ENCODE assay signal across 23 mouse cellular contexts in the genomic region with DNA sequence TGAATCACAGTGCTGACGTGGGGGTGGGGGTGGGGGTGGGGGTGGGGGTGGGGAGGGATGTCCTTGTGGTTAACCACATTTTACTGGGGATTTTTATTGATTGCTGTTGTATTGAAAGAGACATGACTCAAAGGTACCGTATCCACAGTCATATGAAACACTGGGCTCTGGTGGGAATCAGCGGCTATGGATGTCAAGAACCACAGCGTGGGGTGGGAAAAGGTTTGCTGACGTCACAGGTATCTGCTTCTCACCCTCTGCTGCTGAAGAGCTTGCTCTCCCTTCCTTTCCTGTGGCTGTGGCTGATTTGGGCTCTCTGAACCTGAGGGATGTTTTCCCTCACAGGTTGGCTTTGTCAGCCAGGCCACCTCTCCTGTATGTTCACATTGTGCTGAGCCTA. TPM values are rescaled to one million over a fixed set of nuclear protein-coding genes. Genes with fewer than 3 reads are reported as not detected.
DNase-seq lines count a peak whose midpoint lies in the region; ATAC-seq and TF ChIP-seq lines count a peak whose summit lies in the region.
"Had no signal": no experiment of that assay in that cellular context is flagged by ENCODE, and none has a peak within 500 bp of the region (broad histone marks: within the 10 kb centered on the region; RNA-seq: fewer than 3 reads in every experiment).

No protein-coding gene starts in this region.

- no peak for ATAC-seq in heart, embryonic 13.5 days (ENCODE audit: extremely low read depth, insufficient number of reproducible peaks, low FRiP score, low TSS enrichment)
- ATAC-seq in Patski: no peak
- ATAC-seq: CD4-positive, CD25-positive, alpha-beta regulatory T cell, adult 4 months; forebrain, embryonic 13.5 days; forebrain, embryonic 15.5 days; forebrain, postnatal 0 days had no signal

- peaks cover 17% of the 10 kb centered on the region for H3K36me3 ChIP-seq in heart, embryonic 13.5 days
- H3K36me3 ChIP-seq: embryonic facial prominence, embryonic 10.5 days; forebrain, embryonic 15.5 days; G1E had no signal

- intact Hi-C loops in heart, postnatal 10 days (cut with DNase I): no loop called here
- intact Hi-C loops in left cerebral cortex, postnatal 10 days (cut with DNase I): no loop called here

- TF ChIP-seq CTCF in Patski (IDR thresholded peaks at IDR 0.05): no peak

- H3K27me3 ChIP-seq in heart, embryonic 13.5 days (replicated peaks): no peaks in the 10 kb centered on the region
- no peaks in the 10 kb centered on the region for H3K27me3 ChIP-seq in Patski
- H3K27me3 ChIP-seq: CH12.LX; embryonic facial prominence, embryonic 12.5 days; forebrain, embryonic 13.5 days; forebrain, embryonic 15.5 days had no signal

- no peaks in the 10 kb centered on the region for H3K9me3 ChIP-seq in heart, embryonic 13.5 days
- H3K9me3 ChIP-seq: embryonic facial prominence, embryonic 10.5 days; embryonic facial prominence, embryonic 12.5 days; forebrain, embryonic 13.5 days; forebrain, embryonic 15.5 days had no signal

- H3K4me3 ChIP-seq in heart, embryonic 13.5 days: no peak overlapping the region
- H3K4me3 ChIP-seq: embryonic facial prominence, embryonic 10.5 days; embryonic facial prominence, embryonic 12.5 days; forebrain, embryonic 13.5 days; forebrain, embryonic 15.5 days had no signal

- no peak overlapping the region for H3K4me2 ChIP-seq in heart, embryonic 13.5 days
- H3K4me2 ChIP-seq: embryonic facial prominence, embryonic 12.5 days; forebrain, embryonic 13.5 days; forebrain, embryonic 15.5 days had no signal

- CTCF ChIA-PET in Patski (lab: Charles Lee): no interaction called here

- WGBS in heart, embryonic 13.5 days: 63% methylated on average over 5 of the region's 5 CpGs

- H3K27ac ChIP-seq in heart, embryonic 13.5 days (replicated peaks): no peak overlapping the region
- H3K27ac ChIP-seq: embryonic facial prominence, embryonic 10.5 days; embryonic facial prominence, embryonic 12.5 days; forebrain, embryonic 13.5 days; forebrain, embryonic 15.5 days had no signal

- in situ Hi-C loops in Patski (cut with MboI; ENCODE audit: low pct_unique_long_range_greater_than_20kb): no loop called here

- H3K4me1 ChIP-seq in heart, embryonic 13.5 days: peaks cover 81% of the 10 kb centered on the region
- H3K4me1 ChIP-seq: forebrain, embryonic 13.5 days; forebrain, embryonic 15.5 days had no signal

- POLR2A ChIA-PET in Patski (lab: Charles Lee): no interaction called here

- H3K9ac ChIP-seq in heart, embryonic 13.5 days: 0 out of 2 replicates have a peak overlapping the region, but pooled peaks have one; percentile 24
- H3K9ac ChIP-seq: embryonic facial prominence, embryonic 12.5 days; forebrain, embryonic 13.5 days; forebrain, embryonic 15.5 days; forebrain, postnatal 0 days had no signal

- no peak for DNase-seq in heart, postnatal 10 days
- peak; percentile 67 for DNase-seq in Muller cell, postnatal 12 days (ENCODE audit: inconsistent ontology term)
- DNase-seq in Patski (ENCODE audit: low read depth, low spot score): peak; percentile 34
- no peak for DNase-seq in kidney, postnatal 10 days
- no peak for DNase-seq in thymus, postnatal 14 days
- no peak for DNase-seq in left cerebral cortex, postnatal 10 days (ENCODE audit: extremely low spot score in 1 of 2, low spot score in 2 of 2)
- DNase-seq: adrenal gland, adult 2 months; adrenal gland, postnatal 10 days; adrenal gland, postnatal 25 days; cerebellum, adult 11 months; cerebellum, adult 18-20 months; cerebellum, adult 9-10 months; cerebellum, postnatal 10 days; cerebellum, postnatal 25 days; forebrain, postnatal 0 days had no signal

RNA-seq across cellular contexts. Expression of a gene that starts 29.6 kb away (rescaled TPM):
- 62.1 and 63.5 TPM in 2 replicates for polyA plus RNA-seq in heart, embryonic 13.5 days (2015; fragmentation: Nextera tagmentation; extraction: Ambion mirVana)
- 10 to 100 TPM; 14.7 to 16.7 TPM for total RNA-seq in heart, postnatal 10 days (2021)
- polyA plus RNA-seq in Patski (2021): 35.3 TPM
- total RNA-seq in left cerebral cortex, postnatal 10 days (2021): 10 to 100 TPM; 10.5 to 13.7 TPM

Comparison
In these comparisons a context has a peak if more than half of its experiments do, and no peak if none do; other contexts are left out.
1. DNase-seq: peak in Muller cell, postnatal 12 days (single experiment) and Patski (single experiment); none in heart, postnatal 10 days (0 of 2), kidney, postnatal 10 days (single experiment), thymus, postnatal 14 days (single experiment) and left cerebral cortex, postnatal 10 days (0 of 2).